Mouse (Mus musculus): ENCODE data around the gene Olfr1393.
A peak's percentile ranks its signal among the peaks of the same experiment; 100 is the strongest.

Gene Olfr1393

DNA sequence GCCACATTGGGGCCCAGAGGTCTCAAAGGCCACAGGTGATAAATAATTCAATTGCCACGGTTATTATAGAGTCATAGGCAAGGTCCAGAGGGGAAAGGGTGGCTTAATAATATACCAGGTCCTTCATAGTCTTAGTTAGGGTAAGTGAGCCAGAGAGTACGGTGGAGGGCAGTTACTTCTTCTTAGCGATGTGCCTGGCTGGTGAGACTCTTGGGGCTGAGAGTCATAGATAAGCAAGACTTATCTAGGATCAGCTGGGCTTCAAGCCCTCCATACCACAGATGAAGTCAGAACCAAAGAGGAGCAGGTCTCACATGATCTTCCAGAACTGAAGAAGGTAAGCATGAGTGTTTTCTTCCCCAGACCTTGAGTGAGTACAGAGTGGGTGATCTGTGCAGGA is at the start of gene Olfr1393:
Gene Olfr1393 (plus strand): TSS at position 83 of the 400 bp plus-strand sequence.
- DNase-seq (ENCODE audit: extremely low read depth, low read depth, low spot score): no peak

- DNase-seq (ENCODE audit: extremely low read depth, low read depth, low spot score): no peak
These were observed 45.3 kb upstream of the Olfr1393 start for GRCm38 (mm10) chr11:49232781-49233180.

GRCm38 (mm10) chr11:49235459-49236207 is 42.5 kb upstream of the Olfr1393 start:
- peak; percentile 56 for DNase-seq (ENCODE audit: extremely low read depth, low read depth, low spot score)

GRCm38 (mm10) chr11:49236891-49237290 is 41.2 kb upstream of the Olfr1393 start:
- DNase-seq (ENCODE audit: extremely low read depth, low read depth, low spot score): no peak

GRCm38 (mm10) chr11:49237532-49237931 is 40.6 kb upstream of the Olfr1393 start:
- no peak for DNase-seq (ENCODE audit: extremely low read depth, low read depth, low spot score)

DNA sequence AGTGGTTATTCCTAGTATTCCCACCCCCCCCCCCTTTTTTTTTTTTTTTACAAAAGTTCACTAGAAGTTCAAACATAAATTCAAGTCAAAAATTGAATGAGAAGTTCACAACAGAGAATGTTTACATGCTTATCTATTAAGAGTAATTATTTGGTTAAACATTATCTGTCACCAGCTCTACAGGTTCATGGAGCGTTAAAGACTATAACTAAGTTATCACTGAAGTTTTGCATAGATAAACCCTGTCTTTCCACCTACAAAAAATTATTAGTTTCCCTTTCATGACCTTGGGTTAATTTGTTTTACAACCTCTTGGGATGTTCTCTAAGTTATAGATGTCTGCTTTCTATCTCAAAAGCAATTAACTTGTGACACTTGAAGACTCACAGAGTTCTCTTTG is 37.8 kb upstream of the Olfr1393 start:
- no peak for DNase-seq (ENCODE audit: extremely low read depth, low read depth, low spot score)

- no peak for DNase-seq (ENCODE audit: extremely low read depth, low read depth, low spot score)
These were observed 37.2 kb upstream of the Olfr1393 start for GRCm38 (mm10) chr11:49240874-49241273.

DNA sequence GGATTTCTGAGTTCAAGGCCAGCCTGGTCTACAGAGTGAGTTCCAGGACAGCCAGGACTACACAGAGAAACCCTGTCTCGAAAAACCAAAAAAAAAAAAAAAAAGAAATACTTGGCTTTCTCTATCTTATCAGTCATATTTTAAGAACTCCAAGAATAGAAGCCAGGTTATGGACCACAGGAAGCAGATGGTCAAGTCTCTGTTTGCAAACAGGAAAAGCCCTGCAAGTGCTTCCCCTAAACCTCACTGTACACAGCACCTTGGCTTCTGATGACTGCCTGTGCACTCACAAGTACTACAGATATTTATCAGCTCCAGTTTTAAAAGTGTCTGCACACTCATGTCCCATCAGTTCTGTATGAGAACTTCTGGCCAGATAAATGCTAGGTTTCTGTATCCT is 36.6 kb upstream of the Olfr1393 start:
- no peak for DNase-seq (ENCODE audit: extremely low read depth, low read depth, low spot score)

- DNase-seq (ENCODE audit: extremely low read depth, low read depth, low spot score): no peak
These were observed 35.0 kb upstream of the Olfr1393 start for GRCm38 (mm10) chr11:49242944-49243626.

DNA sequence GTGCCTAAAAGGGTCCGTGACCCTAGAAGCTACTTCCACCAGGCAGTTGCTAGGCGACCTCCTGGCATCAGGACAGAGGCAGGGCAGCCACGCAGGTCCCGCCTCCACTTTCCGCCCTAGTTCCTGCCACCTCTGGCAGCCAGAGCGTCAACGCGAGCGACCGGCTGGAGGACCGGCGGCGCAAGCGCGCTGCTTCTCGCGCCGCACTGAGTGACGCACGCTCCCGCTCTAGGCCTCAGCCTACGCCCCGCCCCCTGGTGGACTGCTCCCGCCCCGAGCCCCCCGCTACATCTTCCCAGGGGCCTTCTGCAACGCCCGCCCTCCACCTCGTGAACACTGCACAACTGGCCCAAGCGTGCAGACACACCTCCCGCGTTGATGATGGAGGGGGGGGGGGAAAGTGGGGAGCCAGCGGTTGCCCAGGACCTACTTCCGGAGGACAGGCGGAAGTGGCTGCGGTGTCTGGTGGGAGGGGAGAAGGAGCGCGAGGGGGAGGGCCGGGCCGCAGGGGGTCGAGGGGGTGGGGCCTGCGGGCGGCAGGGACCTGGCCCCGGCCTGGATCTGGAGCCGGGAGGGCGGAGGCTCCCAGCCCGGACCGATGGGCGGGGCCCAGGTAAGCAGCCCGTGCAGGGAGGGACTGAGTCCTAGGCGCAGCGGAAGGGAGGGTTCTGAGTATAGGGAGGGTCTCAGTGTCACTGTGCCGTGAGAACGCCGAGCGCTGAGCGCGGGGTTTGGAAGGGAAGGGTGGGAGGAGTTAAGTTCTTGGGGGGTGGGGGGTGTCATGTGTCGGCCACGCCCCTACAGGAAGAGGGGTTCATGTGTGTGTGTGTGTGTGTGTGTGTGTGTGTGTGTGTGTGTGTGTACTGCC is 34.1 kb upstream of the Olfr1393 start, which contains the start of gene Mgat1:
Gene Mgat1 (plus strand): TSS at position 465 of the 868 bp plus-strand sequence.
- no peak for DNase-seq (ENCODE audit: extremely low read depth, low read depth, low spot score)

GRCm38 (mm10) chr11:49244595-49244930 is 33.5 kb upstream of the Olfr1393 start:
- DNase-seq (ENCODE audit: extremely low read depth, low read depth, low spot score): no peak

- no peak for DNase-seq (ENCODE audit: extremely low read depth, low read depth, low spot score)
These were observed 32.9 kb upstream of the Olfr1393 start for GRCm38 (mm10) chr11:49245176-49245575.

DNA sequence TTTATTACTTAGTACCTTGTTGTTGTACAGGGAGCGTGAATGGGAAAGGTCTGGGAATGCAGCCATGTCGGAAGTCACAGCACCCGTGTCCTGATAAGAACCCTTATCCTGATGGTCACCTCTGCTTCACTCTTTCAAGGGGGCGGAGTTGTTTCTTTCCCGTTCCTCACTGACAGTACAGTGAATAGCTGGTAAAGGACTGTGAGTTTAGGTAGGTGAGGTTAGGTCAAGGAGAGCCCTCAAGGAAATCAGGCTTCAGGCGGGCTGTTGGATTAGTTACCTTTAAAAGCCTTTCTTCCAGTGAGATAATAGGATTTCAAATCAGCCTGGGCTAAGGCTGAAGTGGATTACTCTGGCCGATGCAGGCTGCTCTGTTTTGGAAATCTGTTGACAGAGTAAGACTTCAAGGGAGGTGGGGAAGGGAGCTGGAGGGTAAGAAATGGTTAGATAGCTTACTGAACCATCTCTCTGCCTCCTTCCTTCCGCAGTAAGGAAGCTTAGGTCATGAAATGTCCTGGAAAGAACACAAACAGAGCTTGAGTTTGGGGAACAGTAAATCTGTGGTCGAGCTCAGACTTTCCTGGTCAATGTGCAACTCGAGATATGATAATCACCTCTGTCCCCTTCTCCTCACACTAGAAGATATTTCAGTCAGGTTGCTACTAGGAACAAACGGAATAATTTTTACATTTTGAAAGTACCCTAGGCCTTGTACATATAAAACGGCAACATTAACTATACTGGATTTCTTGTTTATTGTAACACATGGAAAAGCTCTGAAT is 32.3 kb upstream of the Olfr1393 start:
- DNase-seq (ENCODE audit: extremely low read depth, low read depth, low spot score): no peak

DNA sequence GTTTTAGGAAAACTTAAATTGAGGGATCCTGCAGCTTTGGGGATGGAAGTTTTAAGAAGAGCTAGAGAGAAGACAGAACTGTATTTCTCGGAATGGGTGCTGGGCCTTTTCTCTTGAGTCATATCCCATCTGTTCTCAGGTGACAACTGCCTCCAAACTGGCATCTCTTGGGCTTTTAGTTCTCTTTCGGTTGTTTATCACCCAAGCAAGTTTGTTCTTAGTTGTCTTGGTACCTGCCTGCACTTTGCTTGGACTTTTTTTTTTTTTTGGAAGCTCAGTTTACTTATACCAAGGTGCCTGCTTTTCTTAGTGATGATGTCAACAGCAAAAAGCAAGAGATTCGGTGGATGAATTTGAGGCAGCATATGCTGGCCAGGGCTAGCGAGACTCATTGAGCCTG is 31.6 kb upstream of the Olfr1393 start:
- DNase-seq (ENCODE audit: extremely low read depth, low read depth, low spot score): no peak

- DNase-seq (ENCODE audit: extremely low read depth, low read depth, low spot score): no peak
These were observed 30.8 kb upstream of the Olfr1393 start for GRCm38 (mm10) chr11:49247255-49247654.

DNA sequence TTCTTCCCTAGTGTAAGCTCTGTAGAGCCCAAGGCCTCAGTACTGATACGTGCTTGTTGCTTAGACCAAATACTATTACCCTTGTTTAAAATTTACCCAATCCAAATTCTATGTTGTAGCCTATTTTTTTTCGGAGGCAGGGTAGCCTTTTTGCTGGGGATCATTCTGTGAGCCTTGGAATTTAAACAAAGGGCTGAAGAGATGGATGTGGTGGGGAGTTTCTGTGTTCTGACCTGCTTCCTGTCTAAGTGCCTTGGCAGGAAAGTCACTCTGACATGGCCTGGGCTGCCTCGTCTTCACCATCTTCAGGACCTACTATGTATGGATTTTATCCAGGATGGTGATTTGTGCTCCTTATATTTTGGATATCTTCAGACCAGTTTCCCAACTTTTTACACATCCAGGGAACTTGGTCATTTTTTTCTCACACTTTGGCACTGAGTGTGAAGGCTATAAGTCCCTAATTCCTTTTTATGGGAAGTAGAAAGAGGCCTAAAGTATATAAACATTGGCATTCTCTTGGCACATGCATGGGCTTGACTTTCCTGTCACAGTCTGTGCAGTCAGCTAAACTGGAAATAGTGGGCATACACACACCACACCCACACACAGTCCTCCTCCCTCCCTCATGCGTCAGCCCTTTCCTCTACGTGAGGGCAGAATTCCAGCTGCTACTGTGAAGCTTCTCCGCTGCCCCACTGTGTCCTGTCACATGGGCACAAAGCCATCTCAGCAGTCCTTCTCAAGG is 29.7 kb upstream of the Olfr1393 start:
- DNase-seq (ENCODE audit: extremely low read depth, low read depth, low spot score): peak; percentile 93

DNA sequence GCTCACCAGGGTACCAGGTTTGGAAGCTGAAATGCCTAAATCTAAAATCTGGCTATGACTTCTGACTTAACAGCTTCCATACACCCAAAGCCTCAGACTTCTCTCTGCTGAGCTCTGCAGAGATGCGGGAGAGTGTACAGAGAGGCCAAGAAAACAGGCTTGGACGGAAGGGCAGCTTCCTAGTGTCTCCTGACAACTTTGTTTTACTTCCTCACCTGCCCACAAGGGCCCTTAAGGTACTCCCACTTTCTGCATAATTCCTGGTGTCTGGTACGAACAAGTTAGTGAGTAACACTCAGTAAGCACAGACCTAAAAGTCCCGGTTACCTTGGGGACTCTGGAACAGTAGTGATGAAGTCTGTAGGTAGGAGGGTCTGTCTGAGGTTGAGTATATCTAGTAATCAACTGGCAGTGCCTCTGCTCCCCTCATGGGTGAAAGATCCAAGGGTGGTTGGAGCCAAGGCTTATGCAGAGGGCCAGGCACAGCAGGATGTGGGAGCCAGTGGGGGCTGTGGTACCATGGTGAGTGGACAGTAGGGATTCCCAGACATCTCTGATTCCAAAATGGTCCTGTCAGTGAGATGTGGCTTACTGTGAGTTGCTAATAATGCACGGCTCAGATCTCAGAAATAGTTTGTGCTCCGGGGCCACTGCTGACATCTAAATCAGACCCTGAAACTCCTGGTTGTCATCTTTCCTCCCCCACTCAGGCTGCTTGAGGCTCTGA is 29.0 kb upstream of the Olfr1393 start:
- DNase-seq (ENCODE audit: extremely low read depth, low read depth, low spot score): no peak

DNA sequence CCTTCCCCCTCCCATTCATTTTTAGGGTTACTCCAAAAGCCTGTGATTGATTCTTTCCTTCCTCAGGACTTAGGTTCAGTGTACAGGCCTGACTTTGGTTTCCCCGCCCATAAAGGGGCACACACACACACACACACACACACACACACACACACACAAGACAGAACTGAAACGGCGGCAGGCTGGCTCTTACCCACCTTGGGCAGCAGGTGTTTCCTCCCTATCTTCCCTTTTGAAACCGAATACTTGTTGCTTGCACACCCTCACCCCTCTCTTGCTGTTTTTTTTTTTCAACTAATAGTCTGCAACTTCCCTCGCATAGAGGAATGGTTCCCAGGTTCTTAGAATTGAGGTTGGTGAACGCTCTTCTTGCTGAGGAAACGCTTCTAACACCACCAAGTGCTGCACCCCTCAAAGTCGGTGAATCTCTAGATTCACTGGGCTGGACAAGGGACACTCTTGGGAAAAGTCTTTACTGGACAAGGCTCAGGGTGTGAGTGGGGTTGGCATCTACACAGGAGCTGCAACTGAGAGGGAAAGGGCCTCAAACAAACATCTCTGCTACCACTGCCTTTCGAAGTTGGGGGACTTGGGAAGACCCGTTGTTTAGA is 28.2 kb upstream of the Olfr1393 start:
- DNase-seq (ENCODE audit: extremely low read depth, low read depth, low spot score): no peak
